Mouse (Mus musculus): ENCODE measurements around the gene Nup85.

DNA sequence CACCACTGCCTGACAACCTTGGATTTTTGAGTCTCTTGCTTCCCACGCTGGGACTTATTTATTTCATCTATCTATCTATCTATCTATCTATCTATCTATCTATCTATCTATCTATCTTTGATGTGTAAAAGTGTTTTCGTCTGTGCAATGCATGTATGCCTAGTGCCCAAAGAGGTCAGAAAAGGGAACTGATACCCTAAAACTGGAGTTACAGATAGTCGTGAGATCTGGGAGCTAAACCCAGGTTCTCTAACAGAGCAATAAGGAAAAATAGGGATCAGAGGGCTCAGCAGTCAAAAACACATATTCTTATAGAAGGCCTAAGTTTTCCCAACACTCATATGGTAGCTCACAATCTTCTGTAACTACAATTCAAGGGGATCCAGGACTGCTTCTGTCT lies 44.7 kb upstream of the Nup85 start:
- TF ChIP-seq CTCF (IDR thresholded peaks at IDR 0.05; ENCODE audit: low read depth) (no peak), EP300 (optimal IDR thresholded peaks at IDR 0.05) (no peak)

All from stomach, postnatal 0 days (tissue).